Mouse (Mus musculus) urinary bladder, postnatal 36 days (tissue): ENCODE results near the gene Stk38l.
"Not testable (repeated sequence)": the region's sequence is repeated elsewhere in the genome, so short reads cannot be mapped to it uniquely, and the experiment has no call there.

ENCODE experiments used
- DNase-seq, 2 experiments: peaks; one replicate each; pipeline ENCODE4 v3.0.0; 2022; ENCODE audit warnings: low spot score in 2 of 2, mixed read lengths in 1 of 2

Gene Stk38l

DNA sequence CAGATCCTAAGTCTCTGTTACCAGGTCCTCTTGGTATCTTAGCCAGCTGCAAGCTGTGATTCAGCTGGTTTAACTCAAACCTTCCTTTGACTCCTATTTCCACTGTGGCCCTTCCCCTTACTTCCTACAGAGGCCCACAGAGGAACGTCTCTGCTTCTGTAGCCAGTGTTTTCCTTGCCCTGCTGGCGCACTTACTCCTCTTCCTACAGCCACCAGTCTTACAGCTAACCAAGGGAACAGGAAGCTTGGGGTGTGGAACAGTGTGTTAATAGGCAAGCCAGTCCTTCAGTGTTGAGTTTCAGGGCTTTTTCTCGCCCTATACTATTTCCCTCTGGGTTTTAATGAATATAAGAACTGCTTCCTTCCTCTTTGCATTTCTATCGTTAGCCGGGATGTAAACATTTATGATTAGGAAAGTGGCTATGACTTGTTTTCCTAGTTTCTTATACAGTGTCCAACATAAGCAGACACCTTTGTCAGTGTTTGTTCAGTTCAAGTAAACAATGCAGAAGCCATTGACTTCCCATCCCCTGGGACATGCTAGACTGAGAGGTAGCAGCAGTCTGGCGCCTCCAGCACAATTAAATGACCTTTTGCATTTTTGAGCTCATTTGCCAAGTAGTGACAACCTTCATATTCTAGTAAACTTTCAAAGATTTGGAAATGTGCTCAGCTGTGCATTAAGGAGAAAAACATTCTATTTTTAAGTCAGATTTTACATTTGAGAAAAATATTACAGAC, 45.4 kb downstream of the Stk38l start:
- no peak for DNase-seq

DNA sequence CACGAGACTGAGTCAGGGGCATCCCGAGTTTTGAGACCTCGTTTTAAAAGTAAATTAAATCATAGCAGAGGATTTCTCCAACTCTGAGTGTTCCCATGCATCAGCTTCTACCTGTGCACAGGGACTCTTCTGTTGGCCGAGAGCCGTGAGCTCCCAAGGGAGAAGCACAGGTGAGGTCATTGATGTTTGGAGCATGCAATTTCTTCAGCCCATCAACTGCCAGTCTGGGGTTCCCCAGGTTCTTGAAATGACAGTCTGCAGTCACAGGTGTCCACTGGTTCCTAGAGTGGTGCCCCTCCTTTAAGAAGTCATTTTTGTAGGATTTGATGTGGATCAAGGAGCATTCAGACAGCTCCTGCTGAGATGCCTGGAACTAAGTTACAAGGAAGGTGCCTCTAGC, 46.0 kb downstream of the Stk38l start:
- DNase-seq: no peak

DNA sequence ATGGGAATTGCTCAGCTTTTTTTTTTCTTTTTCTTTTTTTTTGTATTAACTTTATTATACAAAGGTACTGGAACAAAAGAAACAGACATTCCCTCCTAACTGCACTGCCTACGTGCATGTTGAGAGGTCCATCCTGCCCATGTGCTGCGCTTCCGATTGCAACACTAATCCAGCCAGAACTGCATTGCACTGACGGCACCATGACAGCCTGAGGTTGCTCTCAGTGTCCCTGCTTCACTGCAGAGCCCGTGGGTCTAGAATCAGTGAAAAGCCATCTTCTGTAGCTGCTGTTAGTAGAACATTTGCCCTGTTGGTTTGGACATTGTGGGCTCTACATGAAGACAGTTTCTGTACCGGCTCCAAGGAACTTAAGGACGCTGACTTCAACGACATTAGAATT, 51.1 kb downstream of the Stk38l start:
- DNase-seq: not testable (repeated sequence)

DNA sequence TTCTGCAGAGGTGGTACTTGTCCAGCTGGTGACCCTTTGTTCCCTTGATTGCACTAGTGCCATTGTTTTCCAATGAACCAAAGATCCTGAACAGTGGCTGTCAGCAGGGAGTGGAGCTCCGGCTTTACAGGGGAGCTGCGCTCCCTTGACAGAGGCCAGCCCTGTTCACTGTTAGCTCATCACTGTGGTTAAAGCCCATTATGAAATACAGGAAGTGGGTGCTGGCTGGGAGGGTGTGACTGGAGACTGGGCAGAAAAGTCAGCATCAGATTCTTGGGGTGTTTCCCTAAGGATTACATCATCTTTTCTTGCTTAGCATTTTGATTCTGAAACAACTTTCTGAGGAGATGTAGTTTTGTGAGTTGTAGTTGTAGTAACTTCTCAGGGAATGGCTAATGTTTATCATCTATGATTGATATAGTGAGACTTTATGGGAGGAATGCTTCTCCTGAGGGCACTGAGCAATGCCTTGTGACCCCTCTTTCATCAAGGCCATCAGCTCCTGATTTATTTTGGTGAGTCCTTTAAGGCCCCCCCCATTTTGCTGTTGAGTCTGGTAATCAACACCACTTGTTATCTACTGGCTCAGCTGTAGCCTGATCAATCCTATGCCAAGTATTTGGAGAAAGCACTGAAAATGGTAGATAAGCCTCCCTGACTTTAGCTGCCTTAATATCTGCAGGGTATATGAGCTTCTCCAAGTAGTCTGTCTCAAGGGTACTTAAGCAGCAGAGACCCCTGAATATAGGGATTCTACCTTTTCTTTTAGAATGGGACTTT, 52.0 kb downstream of the Stk38l start:
- peak in 1 of 2 experiments; percentile 44 for DNase-seq

DNA sequence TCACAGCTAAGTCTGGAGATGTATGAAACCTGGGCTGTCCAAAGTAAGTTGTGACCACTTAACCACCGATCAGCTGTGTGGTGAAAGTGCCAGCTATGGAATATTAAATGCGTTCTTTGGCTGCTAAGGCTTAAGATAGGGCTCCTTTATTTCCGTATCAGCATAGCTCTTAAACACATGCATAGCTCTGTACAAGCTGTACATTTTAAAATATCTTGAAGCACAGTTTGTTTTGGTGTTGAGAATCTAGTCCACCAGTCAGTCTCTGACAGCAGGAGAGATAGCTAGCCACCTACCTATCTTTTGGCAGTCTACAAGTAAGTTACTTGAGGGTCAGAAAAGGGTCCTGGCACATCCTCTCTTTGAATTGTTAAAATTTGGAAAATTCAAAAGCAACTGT, 53.3 kb downstream of the Stk38l start:
- no peak for DNase-seq

DNA sequence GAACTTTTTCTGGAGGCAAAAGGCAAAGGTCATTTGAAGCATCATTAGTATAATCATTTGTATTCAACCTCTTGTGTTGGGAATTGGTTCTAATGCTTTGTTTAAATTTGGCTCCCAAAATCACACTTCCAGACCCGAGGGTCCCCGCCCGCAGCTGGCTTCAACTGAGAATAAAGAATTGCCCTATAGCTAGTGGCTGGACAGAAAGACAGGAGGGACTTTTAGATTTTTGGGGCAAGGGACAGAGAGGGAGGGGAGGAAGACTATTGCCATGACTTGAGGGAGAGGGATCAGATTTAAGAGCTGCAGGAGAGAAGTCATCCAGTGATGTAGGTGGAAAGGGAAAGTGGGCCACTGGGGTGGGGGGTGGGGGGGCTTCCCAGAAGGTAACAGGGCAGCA, 56.8 kb downstream of the Stk38l start:
- DNase-seq: no peak

DNA sequence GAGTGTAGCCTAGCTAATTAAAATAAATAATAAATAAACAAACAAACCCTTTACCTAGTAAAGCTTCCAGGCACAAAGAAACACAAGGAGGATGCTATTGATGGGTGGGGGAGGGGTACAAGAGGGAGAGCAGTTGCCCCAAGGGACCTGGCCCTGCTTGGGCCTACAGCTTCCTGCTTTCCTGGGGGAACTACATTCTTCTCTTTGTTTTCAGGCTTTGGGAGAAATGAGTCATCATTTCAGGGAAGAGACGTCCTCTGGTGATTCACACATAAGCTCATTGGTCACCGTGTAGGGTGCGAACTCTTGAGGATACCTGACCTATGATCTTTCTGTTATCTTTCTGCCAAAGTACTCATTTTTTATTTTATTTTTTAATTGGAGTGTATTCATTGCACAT, 68.7 kb downstream of the Stk38l start:
- no peak for DNase-seq

DNA sequence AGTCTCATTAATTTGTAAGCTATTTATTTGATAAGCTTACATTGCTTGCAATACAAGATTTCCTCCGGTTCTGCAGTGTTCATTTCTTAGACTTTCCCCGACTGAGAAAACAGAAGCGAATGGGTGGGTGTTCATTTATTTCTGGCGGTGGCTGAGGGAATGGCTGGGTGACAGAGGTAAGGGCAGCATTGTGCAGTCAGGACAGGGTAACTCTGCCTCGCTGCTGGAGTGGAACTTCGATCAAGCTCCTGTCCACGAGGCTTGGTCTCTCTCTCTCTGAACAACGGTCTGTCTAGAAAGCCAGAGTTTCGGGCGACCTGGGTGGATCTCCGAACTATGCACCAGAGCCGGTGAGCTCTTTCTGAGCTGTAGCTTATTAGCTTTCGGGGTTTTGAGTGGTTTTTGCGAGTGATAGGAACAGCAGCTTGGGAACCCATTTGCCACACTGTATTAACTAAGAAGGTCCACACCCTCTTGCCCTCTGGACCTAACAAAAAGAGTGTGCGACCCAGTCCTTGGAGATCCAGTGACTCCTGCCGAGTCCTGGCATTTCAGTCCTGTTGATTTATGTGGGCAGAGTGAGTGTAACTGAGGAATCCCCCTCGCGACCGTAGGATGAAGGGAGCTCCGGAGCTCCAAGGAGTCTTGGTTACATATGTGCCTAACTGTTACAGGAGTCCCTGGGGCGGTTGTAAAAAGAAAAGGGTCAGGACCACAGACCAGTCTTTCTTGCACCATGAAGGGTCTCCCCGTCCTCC, 70.5 kb downstream of the Stk38l start:
- DNase-seq: no peak

DNA sequence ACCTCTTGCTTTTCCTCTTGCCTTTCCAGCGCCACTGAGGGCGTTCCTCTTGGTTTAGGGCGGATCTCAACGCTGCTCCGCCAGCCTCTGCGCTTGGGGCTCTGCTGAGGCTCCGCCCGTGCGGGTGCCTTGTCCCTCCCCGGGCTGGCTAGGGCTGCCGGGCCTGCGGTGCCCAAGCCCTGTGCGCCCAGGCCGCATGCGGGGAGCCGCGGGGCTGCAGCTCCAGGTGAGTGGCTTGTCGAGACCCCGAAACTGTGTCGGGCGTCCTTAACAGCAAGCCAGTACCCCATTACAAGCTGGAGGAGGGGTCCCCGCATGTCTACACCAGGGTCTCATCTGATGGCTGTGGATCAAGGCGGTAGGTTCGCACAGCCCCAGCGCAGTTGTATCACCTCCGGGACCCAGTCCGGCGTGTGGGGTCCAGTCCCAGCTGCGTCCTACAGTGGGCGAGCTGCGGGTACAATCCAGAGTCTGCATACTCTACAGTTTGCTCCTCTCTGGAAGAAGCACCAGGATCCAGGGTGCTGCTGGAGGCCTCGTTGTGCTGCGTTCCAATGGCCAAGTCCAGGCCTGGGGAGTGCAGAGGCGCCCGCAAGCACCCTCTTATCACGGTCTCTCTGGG, 71.2 kb downstream of the Stk38l start, which contains the start of gene Arntl2:
Gene Arntl2, plus strand, starts transcription at position 132 of the 622 bp plus-strand sequence.
- peak; percentile 63 to 78 for DNase-seq

DNA sequence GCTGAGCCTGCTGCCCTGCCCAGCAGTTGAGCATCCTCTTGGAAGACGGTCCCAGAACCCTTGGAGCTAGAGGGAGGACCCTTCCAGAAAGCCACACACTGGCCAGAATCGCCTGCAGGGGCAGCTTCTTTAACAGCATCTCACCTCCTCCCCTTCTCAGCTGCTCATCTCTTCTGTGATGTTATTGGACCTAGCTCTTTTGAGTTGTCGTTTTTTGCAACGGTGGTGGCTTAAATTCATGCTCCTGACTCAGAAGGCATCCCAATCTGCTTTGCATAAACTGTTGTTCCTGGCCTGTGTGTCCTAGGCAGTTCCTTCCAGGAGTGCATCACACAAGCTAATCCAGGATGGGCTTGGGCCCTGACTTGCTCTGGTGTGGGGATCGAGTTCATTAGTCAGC, 72.7 kb downstream of the Stk38l start:
- DNase-seq: no peak

DNA sequence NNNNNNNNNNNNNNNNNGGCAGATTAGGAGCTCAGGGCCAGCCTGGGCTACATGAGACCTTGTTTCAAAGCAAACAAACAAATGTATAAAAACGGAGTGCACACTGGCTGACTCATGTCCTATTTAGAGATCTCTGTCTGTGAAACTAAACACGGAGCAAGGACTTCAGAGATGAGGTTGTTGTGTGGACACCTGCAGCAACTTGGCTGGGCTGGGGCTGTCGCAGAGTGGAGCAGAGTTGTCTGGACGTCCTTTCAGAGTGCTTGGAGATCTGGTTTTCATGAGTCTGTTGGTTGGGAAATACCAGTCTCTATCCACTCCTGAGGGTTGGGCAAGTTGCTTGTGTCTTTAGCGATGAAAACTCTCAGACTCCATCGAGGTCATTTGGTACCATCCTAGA, 85.2 kb downstream of the Stk38l start:
- no peak for DNase-seq

DNA sequence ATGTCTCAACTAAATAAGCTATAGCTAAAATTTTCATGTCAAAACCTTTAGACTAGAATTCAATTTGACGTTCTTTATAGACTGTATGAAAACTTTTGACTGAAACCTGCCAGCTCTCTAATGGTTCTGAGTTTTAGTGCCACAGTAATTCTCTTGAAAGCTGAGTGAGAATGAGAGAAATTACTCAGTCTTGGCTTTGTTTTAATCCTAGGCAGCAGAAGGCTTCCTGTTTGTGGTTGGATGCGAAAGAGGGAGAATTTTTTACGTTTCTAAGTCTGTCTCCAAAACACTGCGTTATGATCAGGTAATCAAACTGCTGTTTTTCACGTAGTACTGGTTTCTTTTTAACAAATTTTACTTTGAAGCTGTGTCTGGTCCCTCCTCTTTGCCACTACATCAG, 88.2 kb downstream of the Stk38l start:
- DNase-seq: no peak

DNA sequence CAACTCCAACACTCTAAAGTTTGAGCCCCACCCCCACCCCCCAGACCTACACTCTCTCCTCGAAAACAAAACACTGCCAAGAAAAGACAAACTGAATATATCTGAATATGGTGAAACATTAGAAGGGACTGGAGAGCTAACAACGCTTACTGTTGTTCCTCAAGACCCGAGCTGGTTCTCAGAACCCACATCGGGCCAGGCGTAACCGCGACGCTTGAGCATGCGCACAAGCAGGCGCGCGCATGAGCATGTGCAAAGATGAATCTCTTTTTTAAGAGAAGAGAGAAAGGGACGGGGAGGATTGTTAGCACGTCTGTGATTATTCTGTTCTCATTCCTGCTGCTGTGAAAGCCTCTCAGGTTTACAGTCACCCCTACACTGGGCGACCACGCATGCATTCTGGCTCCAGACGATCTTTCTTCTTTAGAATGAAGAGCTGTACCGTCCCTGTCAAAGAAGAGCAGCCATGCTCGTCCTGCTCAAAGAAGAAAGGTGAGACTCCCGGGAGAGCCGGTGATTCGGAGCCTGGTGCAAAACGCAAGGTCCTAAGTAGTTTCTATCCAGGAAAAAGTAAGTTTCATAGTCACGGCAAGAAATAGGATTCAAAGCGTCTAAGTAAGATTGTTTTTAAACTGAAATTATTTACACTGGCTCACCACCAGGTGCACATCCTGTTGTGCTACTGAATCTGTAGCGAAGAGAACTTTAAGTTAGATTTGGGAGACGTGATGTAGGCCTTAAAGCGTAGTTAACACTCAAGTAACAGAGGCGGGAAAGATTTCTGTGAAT, 95.6 kb downstream of the Stk38l start:
- DNase-seq: no peak

DNA sequence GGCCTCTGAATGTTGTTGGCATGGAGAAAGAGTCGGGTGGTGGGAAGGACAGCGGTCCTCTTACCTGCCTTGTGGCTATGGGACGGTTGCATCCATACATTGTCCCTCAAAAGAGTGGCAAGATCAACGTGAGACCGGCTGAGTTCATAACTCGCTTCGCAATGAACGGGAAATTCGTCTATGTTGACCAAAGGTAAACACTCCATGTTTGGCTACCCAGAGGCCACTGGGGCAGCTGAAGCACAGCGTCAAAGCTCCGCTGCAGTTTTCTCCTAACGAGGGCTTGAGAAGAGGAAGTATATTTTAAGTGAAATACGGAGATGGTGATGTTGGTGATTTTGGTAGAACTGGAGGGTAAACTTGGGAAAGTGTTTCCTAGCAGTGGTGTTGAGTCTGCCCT, 97.2 kb downstream of the Stk38l start:
- DNase-seq: no peak

DNA sequence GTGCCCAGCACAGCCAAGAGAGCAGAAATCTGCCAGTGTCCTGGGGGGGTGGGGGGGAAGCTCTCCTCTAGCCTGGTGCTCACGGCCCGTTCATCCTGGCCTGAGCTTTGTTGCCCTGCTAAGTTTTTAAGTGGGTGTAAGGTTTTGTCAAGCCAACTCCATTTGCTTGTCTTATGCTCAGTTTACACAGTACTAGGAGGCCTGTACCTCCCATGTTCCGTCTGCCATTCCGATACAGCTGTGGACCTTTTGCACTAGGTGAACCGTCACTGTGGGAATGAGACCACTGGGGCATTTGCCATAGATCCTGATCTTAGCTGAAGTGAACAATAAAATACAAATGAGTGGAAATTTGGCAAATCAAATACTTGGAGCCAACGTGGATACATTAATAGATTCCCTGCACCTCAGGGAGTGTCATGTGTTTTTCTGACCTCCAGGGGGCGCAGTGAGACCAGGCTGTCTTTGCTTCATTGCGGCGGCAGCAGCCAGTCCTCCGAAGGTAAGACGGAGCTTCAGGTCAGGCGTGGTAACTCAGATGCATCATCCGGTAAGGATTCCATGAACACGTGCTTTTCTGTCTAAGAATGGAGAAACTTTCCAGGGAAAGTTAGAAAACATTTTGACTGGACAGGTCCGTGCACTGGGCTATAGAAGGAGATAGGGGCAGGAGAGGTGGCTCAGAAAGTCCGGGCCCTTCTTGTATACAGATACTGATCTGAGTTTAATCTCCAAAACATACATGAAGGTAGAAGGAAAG, 100.1 kb downstream of the Stk38l start:
- peak in 1 of 2 experiments; percentile 65 for DNase-seq

DNA sequence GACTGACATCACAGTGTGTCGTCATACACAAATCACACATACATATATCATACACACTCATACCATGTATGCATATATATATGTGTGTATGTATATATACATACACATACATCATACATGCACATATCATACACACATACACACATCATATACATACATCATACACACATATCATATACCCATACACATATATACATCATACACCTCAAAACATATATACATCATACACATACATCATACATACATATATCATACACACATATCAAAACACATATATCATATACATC, 100.6 kb downstream of the Stk38l start:
- no peak for DNase-seq
